In genomic region chr5:113079783-113080182, GRCm38 (mm10) we compare ENCODE assay signal across 7 mouse cellular contexts. TPM values are rescaled to one million over a fixed set of nuclear protein-coding genes. Genes with fewer than 3 reads are reported as not detected.
A peak's percentile ranks its signal among the peaks of the same experiment; 100 is the strongest.
DNase-seq lines count a peak whose midpoint lies in the region; ATAC-seq and TF ChIP-seq lines count a peak whose summit lies in the region.

No protein-coding gene starts in this region.

- H3K27ac ChIP-seq in embryonic fibroblast, embryonic 13.5 days (ENCODE audit: insufficient read depth, low read length) = no peak overlapping the region
- H3K27ac ChIP-seq in hindbrain, postnatal 0 days = no peak overlapping the region

- no peaks in the 10 kb centered on the region for H3K36me3 ChIP-seq in hindbrain, postnatal 0 days (ENCODE audit: insufficient read depth, low read length)

- H3K9ac ChIP-seq in hindbrain, postnatal 0 days (replicated peaks; ENCODE audit: low read length) = no peak overlapping the region

- WGBS in lung, adult 2 months = 26% methylated on average over 21 of the region's 21 CpGs
- 24% methylated on average over 21 of the region's 21 CpGs for WGBS in hindbrain, postnatal 0 days

- TF ChIP-seq POLR2A in lung, adult 2 months (IDR thresholded peaks at IDR 0.05; ENCODE audit: borderline replicate concordance, extremely low read depth, low read depth, low read length) = no peak
- TF ChIP-seq POLR2A in embryonic fibroblast, embryonic 13.5 days (IDR thresholded peaks at IDR 0.05; ENCODE audit: low read depth, low read length) = no peak

- no peaks in the 10 kb centered on the region for H3K4me1 ChIP-seq in lung, adult 2 months (ENCODE audit: control insufficient read depth, insufficient read depth, low read length)
- no peaks in the 10 kb centered on the region for H3K4me1 ChIP-seq in embryonic fibroblast, embryonic 13.5 days (ENCODE audit: control insufficient read depth, insufficient read depth, low read length)
- no peaks in the 10 kb centered on the region for H3K4me1 ChIP-seq in hindbrain, postnatal 0 days (ENCODE audit: insufficient read depth, low read length)

- peak overlapping the region; percentile 30; the same call in 1 of the 2 replicates for H3K4me2 ChIP-seq in hindbrain, postnatal 0 days (ENCODE audit: low read depth, low read length)

- ATAC-seq in hindbrain, postnatal 0 days = no peak
- ATAC-seq in monocyte, adult 5-6 weeks (replicated peaks; ENCODE audit: insufficient number of reproducible peaks, low FRiP score, low TSS enrichment, poor library complexity, severe bottlenecking) = no peak

- TF ChIP-seq CTCF in lung, adult 2 months (IDR thresholded peaks at IDR 0.05; ENCODE audit: insufficient read depth, low read length) = peak; percentile 53
- TF ChIP-seq CTCF in embryonic fibroblast, embryonic 13.5 days (IDR thresholded peaks at IDR 0.05; ENCODE audit: borderline replicate concordance, insufficient read depth, low read length) = peak; percentile 49; the same call in 1 of the 2 replicates
- peak; percentile 73 for TF ChIP-seq CTCF in hindbrain, postnatal 0 days (IDR thresholded peaks at IDR 0.05; ENCODE audit: low read depth)

- DNase-seq in lung, adult 2 months = no peak
- no peak for DNase-seq in lung, postnatal 36 days
- peak; percentile 51 for DNase-seq in cerebellum, adult 9-10 months
- DNase-seq in hindbrain, postnatal 0 days (ENCODE audit: low spot score) = peak; percentile 77
- peak; percentile 15 for DNase-seq in naive thymus-derived CD4-positive, alpha-beta T cell, adult 2 months (ENCODE audit: low read depth)

- no peak overlapping the region for H3K4me3 ChIP-seq in lung, adult 2 months (replicated peaks; ENCODE audit: extremely low read depth, low read depth, low read length)
- H3K4me3 ChIP-seq in embryonic fibroblast, embryonic 13.5 days (ENCODE audit: insufficient read depth, low read length) = no peak overlapping the region
- H3K4me3 ChIP-seq in hindbrain, postnatal 0 days (ENCODE audit: low read length) = no peak overlapping the region

- no peaks in the 10 kb centered on the region for H3K9me3 ChIP-seq in hindbrain, postnatal 0 days (ENCODE audit: low read length)

- H3K27me3 ChIP-seq in hindbrain, postnatal 0 days (ENCODE audit: insufficient read depth, low read length) = no peaks in the 10 kb centered on the region

RNA-seq across cellular contexts. Expression of gene Crybb3, which starts 1.6 kb away (rescaled TPM):
- polyA plus RNA-seq in lung, adult 2 months (2012; rRNA removed) = 5.2 and 5.7 TPM in 2 replicates
- polyA plus RNA-seq in embryonic fibroblast, embryonic 13.5 days (2011; ENCODE audit: insufficient read length, low read depth, missing spikeins) = 1.3 TPM in 1 of 2 replicates, not detected in the other
- 1.6 and 5.3 TPM in 2 replicates for total RNA-seq in hindbrain, postnatal 0 days (2014; rRNA removed)
- polyA plus RNA-seq in hindbrain, postnatal 0 days (2015; fragmentation: Nextera tagmentation; extraction: Ambion mirVana) = 2.3 and 2.6 TPM in 2 replicates
- not detected in 3 replicates for total RNA-seq in monocyte, adult 5-6 weeks (2017)

RNA-seq across cellular contexts. Expression of gene Crybb2, which starts 9.9 kb away (rescaled TPM):
- polyA plus RNA-seq in lung, adult 2 months (2012; rRNA removed) = not detected in 2 replicates
- not detected in 2 replicates for polyA plus RNA-seq in embryonic fibroblast, embryonic 13.5 days (2011; ENCODE audit: insufficient read length, low read depth, missing spikeins)
- not detected in 2 replicates for total RNA-seq in hindbrain, postnatal 0 days (2014; rRNA removed)
- not detected in 2 replicates for polyA plus RNA-seq in hindbrain, postnatal 0 days (2015; fragmentation: Nextera tagmentation; extraction: Ambion mirVana)
- not detected in 3 replicates for total RNA-seq in monocyte, adult 5-6 weeks (2017)

Comparison
In these comparisons a context has a peak if more than half of its experiments do, and no peak if none do; other contexts are left out.
1. DNase-seq: peak in cerebellum, adult 9-10 months (single experiment), hindbrain, postnatal 0 days (single experiment) and naive thymus-derived CD4-positive, alpha-beta T cell, adult 2 months (single experiment); none in lung, adult 2 months (single experiment) and lung, postnatal 36 days (single experiment).
2. Peak in every context shown above with its lines, with median percentiles within 50 percentile points of each other: CTCF ChIP-seq.